Mouse (Mus musculus): ENCODE measurements around the gene Endod1. TPM values are rescaled to one million over a fixed set of nuclear protein-coding genes. Genes with fewer than 3 reads are reported as not detected.

The Endod1 gene
- polyA plus RNA-seq, 1 experiment, result 92.8 TPM

DNA sequence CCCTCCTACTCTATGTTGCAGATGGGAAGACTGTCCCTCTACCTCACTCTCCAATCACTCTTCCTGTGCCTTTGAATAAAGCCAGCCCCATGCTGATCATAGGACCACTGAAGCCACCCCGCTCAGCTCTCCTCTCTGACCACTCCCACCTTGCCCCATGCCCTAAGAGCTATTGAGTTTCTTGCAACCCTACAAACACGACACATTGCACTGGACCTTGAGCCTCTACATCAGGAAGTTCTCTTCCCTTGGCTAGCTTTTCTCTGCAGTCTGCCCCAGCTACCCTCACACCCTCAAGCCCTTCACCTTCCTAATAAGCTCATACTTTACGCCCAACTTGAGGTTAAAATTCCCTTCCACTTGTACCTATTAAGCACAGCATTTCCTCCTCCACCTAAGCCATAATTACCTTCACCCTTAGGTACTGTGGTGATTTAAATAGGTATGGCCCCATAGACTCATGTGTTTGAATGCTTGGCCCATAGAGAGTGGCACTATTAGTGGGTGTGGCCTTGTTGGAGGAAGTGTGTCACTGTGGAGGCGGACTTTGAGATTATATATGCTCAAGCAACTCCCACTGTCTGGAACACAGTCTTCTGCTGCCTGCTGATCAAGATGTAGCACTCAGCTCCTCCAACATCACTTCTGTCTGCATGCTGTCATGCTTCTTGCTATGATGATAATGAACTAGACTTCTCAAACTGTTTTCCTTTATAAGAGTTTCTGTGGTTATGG is 2.0 kb upstream of the Endod1 start:
- H3K4me3 ChIP-seq (replicated peaks; ENCODE audit: extremely low read depth, low read depth, low read length), result no peak overlapping the region
- TF ChIP-seq CTCF (IDR thresholded peaks at IDR 0.05; ENCODE audit: insufficient read depth, low read length), result no peak
- no peak for TF ChIP-seq POLR2A (IDR thresholded peaks at IDR 0.05; ENCODE audit: borderline replicate concordance, extremely low read depth, low read depth, low read length)
- DNase-seq, result no peak
- H3K4me1 ChIP-seq (ENCODE audit: control insufficient read depth, insufficient read depth, low read length), result peaks cover 18% of the 10 kb centered on the region
- WGBS, result 83% methylated on average over 4 of the region's 4 CpGs

GRCm38 (mm10) chr9:14382256-14382791 is 1.0 kb upstream of the Endod1 start:
- WGBS, result 55% methylated on average over 5 of the region's 5 CpGs
- Histone ChIP-seq H3K4me3 (replicated peaks; ENCODE audit: extremely low read depth, low read depth, low read length) (no peak overlapping the region), H3K4me1 (ENCODE audit: control insufficient read depth, insufficient read depth, low read length) (peaks cover 18% of the 10 kb centered on the region)
- TF ChIP-seq POLR2A (IDR thresholded peaks at IDR 0.05; ENCODE audit: borderline replicate concordance, extremely low read depth, low read depth, low read length) (no peak), CTCF (IDR thresholded peaks at IDR 0.05; ENCODE audit: insufficient read depth, low read length) (no peak)
- DNase-seq, result no peak

GRCm38 (mm10) chr9:14380386-14381285 is 671 bp downstream of the Endod1 start:
- under 1% methylated on average over 76 of the region's 76 CpGs for WGBS
- peak; percentile 89 for DNase-seq
- TF ChIP-seq CTCF (IDR thresholded peaks at IDR 0.05; ENCODE audit: insufficient read depth, low read length) (no peak), POLR2A (IDR thresholded peaks at IDR 0.05; ENCODE audit: borderline replicate concordance, extremely low read depth, low read depth, low read length) (peak; percentile 66)
- Histone ChIP-seq H3K4me1 (ENCODE audit: control insufficient read depth, insufficient read depth, low read length) (peaks cover 18% of the 10 kb centered on the region), H3K4me3 (replicated peaks; ENCODE audit: extremely low read depth, low read depth, low read length) (peak overlapping the region; percentile 91)

DNA sequence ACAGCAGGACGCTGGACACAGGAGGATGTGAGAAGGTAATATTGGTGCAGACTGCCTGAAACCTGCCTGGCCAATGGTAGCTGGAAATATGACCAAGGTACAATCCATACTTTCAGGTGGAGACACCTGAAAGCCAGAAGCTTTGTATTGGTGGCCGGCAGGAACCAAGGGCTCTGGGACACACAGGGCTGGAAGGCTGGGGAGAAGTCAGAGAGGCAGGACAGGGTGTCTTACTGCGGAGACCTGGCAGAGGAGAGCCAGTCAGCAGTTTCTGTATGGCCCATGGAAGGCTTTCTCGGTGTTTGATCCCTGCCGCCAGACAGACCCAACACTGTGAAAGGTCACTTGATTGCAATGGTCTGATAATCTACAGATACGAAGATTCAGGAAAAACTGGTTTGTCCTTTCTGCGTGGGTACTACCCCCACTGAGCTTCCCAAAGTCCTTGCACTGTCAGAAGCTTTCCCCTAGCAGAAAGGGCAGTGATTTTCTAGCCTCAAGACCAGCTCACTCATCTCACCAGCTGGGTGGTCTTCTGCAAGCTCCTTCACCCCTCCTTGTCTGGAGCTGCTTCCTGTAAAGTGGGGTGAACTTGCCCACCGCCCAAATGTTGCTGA is 1.4 kb downstream of the Endod1 start:
- peak overlapping the region; percentile 91 for H3K4me3 ChIP-seq (replicated peaks; ENCODE audit: extremely low read depth, low read depth, low read length)
- peaks cover 18% of the 10 kb centered on the region for H3K4me1 ChIP-seq (ENCODE audit: control insufficient read depth, insufficient read depth, low read length)
- TF ChIP-seq CTCF (IDR thresholded peaks at IDR 0.05; ENCODE audit: insufficient read depth, low read length) (no peak), POLR2A (IDR thresholded peaks at IDR 0.05; ENCODE audit: borderline replicate concordance, extremely low read depth, low read depth, low read length) (no peak)
- DNase-seq, result peak; percentile 26
- 26% methylated on average over 8 of the region's 8 CpGs for WGBS

DNA sequence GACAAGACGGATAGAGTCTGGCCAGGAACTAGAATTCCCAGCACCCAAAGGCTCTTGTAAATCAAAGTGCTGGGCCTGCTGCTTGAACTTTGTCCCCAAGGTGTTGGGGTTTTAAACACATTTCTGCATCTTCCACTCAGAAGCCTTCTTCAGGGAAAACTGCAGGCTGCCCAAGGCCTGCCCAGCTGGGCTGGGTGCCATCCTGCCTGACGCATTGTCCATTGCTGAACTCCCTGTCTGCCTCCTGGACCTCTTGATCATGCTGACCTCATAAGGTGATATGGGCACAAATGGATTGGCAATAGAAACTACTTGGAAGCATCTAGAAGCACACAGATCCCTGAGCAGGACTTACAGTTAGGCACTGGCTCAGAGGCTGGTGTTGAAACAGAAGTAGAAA is 3.2 kb downstream of the Endod1 start:
- DNase-seq, result no peak
- Histone ChIP-seq H3K4me1 (ENCODE audit: control insufficient read depth, insufficient read depth, low read length) (peaks cover 15% of the 10 kb centered on the region), H3K4me3 (replicated peaks; ENCODE audit: extremely low read depth, low read depth, low read length) (no peak overlapping the region)
- 48% methylated on average over 2 of the region's 2 CpGs for WGBS
- no peak for TF ChIP-seq CTCF (IDR thresholded peaks at IDR 0.05; ENCODE audit: insufficient read depth, low read length)
- no peak for TF ChIP-seq POLR2A (IDR thresholded peaks at IDR 0.05; ENCODE audit: borderline replicate concordance, extremely low read depth, low read depth, low read length)

DNA sequence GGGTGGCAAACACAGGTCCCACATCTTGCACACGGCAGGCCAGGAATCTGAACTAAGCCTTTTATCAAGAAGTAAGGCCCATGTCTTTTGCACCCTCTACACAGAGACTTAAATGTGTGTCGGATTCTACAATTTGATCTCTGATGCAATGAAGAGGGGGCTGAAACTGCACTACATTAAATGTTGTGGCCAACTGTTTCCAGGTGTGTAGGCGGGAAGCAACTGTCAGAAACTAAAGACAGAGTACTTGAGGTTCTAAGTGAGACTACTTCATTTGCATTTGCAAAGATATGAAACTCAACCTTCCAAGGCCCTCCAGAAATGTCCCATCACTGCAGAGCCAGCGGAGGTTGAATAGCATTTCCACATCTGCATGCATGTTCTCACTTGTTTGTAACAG is 5.2 kb downstream of the Endod1 start:
- H3K4me1 ChIP-seq (ENCODE audit: control insufficient read depth, insufficient read depth, low read length), result peaks cover 5% of the 10 kb centered on the region; the same call in 1 of the 2 replicates
- DNase-seq, result no peak
- H3K4me3 ChIP-seq (replicated peaks; ENCODE audit: extremely low read depth, low read depth, low read length), result no peak overlapping the region
- TF ChIP-seq POLR2A (IDR thresholded peaks at IDR 0.05; ENCODE audit: borderline replicate concordance, extremely low read depth, low read depth, low read length), result no peak
- 82% methylated on average over 4 of the region's 4 CpGs for WGBS

GRCm38 (mm10) chr9:14372440-14372839 is 8.9 kb downstream of the Endod1 start:
- no peak for TF ChIP-seq POLR2A (IDR thresholded peaks at IDR 0.05; ENCODE audit: borderline replicate concordance, extremely low read depth, low read depth, low read length)
- no peak for TF ChIP-seq CTCF (IDR thresholded peaks at IDR 0.05; ENCODE audit: insufficient read depth, low read length)
- peaks cover 4% of the 10 kb centered on the region; the same call in 1 of the 2 replicates for H3K4me1 ChIP-seq (ENCODE audit: control insufficient read depth, insufficient read depth, low read length)
- no peak overlapping the region for H3K4me3 ChIP-seq (replicated peaks; ENCODE audit: extremely low read depth, low read depth, low read length)
- no peak for DNase-seq

GRCm38 (mm10) chr9:14369271-14369670 is 12.0 kb downstream of the Endod1 start:
- no peak overlapping the region for H3K4me3 ChIP-seq (replicated peaks; ENCODE audit: extremely low read depth, low read depth, low read length)
- TF ChIP-seq POLR2A (IDR thresholded peaks at IDR 0.05; ENCODE audit: borderline replicate concordance, extremely low read depth, low read depth, low read length), result no peak
- TF ChIP-seq CTCF (IDR thresholded peaks at IDR 0.05; ENCODE audit: insufficient read depth, low read length), result no peak
- peaks cover 9% of the 10 kb centered on the region for H3K4me1 ChIP-seq (ENCODE audit: control insufficient read depth, insufficient read depth, low read length)
- DNase-seq, result no peak

GRCm38 (mm10) chr9:14367850-14368249 is 13.5 kb downstream of the Endod1 start:
- TF ChIP-seq POLR2A (IDR thresholded peaks at IDR 0.05; ENCODE audit: borderline replicate concordance, extremely low read depth, low read depth, low read length) (no peak), CTCF (IDR thresholded peaks at IDR 0.05; ENCODE audit: insufficient read depth, low read length) (no peak)
- DNase-seq, result no peak
- Histone ChIP-seq H3K4me3 (replicated peaks; ENCODE audit: extremely low read depth, low read depth, low read length) (no peak overlapping the region), H3K4me1 (ENCODE audit: control insufficient read depth, insufficient read depth, low read length) (peaks cover 9% of the 10 kb centered on the region)
- WGBS, result 92% methylated on average over 4 of the region's 4 CpGs

Measured in lung, adult 2 months (tissue).